Mouse (Mus musculus) layer of hippocampus, postnatal 36 days (tissue): ENCODE data around the gene Slc46a3. TPM values are rescaled to one million over a fixed set of nuclear protein-coding genes. Genes with fewer than 3 reads are reported as not detected.

ENCODE experiments used
- DNase-seq, 2 experiments: peaks; one replicate each; pipeline ENCODE4 v3.0.0; 2022
- total RNA-seq, 2 experiments: library from RNA; stranded (reverse); gene quantifications; 2 replicates each; pipeline ENCODE4 v1.2.3; 2021

The Slc46a3 gene
- total RNA-seq, 2 experiments from 2014 or later: 6.7 to 7.8 TPM

- no peak for DNase-seq
These were observed 1.0 kb upstream of the Slc46a3 start for GRCm38 (mm10) chr5:147895436-147896198.

DNA sequence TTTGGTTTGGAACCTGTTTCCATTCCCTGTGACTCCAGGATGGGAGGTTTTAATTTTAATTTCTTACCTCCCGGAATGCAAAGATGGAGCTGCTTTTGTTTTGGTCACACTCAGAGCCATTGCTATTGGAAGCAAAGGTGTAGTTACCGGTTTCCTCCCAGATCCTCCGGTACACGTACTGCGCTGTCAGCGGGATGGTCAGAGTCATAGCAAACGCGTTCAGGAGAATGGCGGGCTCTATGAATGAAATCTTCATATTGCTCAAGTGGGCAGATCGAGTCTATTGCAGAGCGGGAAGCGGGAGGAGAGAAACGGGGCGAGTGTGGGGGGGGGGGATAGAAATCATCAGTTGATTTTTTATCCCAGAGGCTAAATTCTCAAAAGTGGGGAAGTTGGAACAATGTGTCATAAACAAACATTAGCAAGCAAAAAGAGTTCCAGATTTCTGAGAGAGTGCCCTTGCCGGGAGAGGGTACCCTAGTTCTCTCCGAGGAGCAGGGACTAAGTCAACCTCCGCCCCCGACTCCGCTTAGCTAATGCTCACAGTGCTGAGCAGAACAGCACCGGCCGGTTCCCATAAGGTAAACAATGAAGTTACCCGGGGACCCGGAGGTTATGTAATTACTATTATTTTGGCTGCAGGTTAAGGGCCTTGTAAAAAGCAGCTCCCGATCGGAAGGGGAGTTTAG lies 705 bp downstream of the Slc46a3 start:
- DNase-seq: peak in 1 of 2 experiments; percentile 24

- no peak for DNase-seq
These were observed 1.5 kb downstream of the Slc46a3 start for GRCm38 (mm10) chr5:147893143-147893542.

GRCm38 (mm10) chr5:147892735-147893134 lies 1.9 kb downstream of the Slc46a3 start:
- no peak for DNase-seq

GRCm38 (mm10) chr5:147888313-147889297 lies 6.0 kb downstream of the Slc46a3 start:
- no peak for DNase-seq

DNA sequence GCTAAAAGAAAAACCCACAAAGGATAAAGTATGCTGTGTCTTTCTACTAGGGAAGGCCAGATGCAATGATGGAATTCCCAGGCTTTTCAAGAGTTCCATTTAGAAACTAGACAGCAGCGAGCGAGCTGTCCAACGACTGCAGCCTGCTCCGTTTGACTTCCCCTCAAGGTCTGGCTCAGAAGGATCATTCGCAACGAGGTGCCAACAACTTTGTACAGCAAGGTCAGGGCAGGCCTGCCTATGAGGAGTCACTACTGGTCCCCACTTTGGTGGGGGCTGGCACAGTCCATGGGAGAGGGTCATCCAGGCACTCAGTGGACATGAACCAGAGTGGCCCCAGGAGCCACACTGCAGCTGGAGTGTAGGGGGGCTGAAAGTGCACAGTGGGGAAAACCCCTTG lies 11.0 kb downstream of the Slc46a3 start:
- DNase-seq: no peak

- no peak for DNase-seq
These were observed 14.5 kb downstream of the Slc46a3 start for GRCm38 (mm10) chr5:147879971-147880682.

GRCm38 (mm10) chr5:147877520-147877919 lies 17.1 kb downstream of the Slc46a3 start:
- DNase-seq: no peak

DNA sequence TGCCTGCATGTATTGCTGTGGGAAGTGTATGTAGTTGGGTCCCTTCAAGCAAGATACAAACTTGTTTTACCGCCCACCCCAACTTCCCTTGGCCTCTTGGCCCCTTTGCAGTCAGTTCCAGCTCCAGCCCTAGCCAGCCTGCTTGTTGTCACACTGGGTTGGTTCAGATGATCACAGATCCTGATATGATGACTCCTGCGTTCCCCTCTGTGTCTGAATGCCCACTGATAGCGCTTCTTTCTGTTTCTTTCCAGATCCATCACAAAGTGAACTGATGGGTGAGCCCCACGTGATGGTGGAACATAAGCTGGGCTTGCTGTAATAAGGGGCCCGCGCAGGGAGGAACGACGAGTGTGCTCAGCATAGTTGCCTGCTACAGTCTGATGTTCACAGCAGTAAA lies 19.4 kb downstream of the Slc46a3 start:
- DNase-seq: no peak

DNA sequence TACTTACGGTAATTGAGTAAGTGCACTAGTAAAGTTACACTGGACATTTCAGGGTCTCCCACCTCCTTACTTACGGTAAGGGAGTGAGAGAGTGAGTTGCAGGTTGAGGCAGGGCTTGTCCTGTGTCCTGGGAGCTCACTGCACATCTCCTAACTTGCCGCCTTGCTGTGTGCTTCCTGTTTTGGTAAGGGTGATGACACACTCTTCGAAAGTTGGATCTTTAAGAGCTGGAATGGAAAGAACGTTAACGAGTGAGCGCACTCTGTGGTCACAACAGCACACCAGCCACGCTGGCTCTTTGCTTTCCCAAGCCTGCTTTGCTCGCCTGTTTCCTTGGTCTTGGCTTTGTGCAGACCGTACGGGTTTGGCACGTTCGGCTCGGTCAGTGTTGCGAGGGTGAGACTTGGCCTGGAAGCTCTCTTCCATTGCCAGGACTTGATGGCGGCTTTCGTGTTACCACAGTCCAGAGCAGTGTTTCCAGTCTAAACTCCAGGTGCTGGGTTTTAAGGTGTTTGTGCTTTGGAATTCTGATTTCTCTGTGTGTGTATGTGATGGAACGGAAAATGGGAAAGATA lies 20.0 kb downstream of the Slc46a3 start:
- no peak for DNase-seq

- no peak for DNase-seq
These were observed 23.4 kb downstream of the Slc46a3 start for GRCm38 (mm10) chr5:147871091-147871820.

DNA sequence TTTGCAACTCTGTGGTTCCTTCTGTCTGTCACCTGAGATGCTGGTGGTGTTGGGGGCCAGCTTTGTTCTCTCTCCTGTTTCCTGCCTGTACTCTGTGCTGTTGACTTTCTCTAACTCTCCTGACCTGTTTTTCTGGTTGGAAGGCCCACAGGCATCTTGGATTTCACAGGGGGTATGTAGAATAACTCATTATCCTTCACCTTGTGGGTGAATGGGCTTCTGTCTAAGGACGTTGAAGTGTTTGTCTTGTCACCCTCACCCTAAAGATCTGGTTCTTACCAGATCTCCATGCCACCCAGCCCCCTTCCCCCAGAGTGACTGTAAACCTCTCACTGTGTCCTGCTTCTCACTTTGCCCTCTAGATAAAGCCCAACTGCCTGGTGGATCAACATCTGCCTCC lies 24.3 kb downstream of the Slc46a3 start:
- no peak for DNase-seq

DNA sequence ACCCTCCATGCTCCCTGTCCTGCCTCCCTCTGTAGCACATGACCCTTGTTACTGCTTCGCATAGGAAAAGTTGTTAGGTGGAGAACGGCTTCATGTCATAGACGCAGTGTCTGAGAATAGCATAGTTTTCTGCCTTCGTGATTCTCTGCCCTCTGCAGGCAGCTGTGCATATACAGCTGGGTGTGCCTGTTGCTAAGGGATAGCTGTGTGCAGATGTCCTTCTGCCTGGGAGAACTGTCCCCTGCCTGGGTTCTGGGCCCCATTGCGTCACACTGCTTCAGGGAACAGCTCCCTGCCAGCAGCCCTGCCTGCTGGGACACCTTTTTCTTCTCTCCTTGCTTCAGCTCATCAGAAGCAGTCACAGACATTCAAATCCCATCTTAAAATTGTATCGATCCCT lies 25.0 kb downstream of the Slc46a3 start:
- no peak for DNase-seq

- no peak for DNase-seq
These were observed 25.9 kb downstream of the Slc46a3 start for GRCm38 (mm10) chr5:147868674-147869073.

GRCm38 (mm10) chr5:147860449-147861261 lies 34.0 kb downstream of the Slc46a3 start, which contains the start of gene Pomp:
Pomp (plus strand) TSS chr5:147860461.
- DNase-seq: peak; percentile 92

- no peak for DNase-seq
These were observed 34.6 kb downstream of the Slc46a3 start for GRCm38 (mm10) chr5:147860076-147860448.

DNA sequence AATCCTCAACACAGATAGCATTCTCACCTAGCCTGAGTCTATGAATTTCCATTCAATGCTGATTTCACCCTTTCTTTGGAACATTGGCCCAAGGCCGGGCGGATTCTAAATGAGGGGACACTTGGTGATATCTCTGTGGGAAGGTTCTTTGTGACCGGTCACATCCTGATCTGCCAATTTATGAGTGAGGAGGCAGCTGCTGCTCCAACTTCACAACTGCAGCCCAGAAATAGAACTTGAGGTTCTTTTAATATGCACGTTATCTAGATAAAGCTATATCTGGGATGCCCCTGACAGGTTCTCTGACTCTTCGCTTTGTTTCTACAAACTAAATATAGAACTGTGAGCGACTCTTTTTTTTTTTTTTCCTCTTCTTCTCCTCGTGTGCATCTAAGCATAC lies 44.4 kb downstream of the Slc46a3 start:
- no peak for DNase-seq

DNA sequence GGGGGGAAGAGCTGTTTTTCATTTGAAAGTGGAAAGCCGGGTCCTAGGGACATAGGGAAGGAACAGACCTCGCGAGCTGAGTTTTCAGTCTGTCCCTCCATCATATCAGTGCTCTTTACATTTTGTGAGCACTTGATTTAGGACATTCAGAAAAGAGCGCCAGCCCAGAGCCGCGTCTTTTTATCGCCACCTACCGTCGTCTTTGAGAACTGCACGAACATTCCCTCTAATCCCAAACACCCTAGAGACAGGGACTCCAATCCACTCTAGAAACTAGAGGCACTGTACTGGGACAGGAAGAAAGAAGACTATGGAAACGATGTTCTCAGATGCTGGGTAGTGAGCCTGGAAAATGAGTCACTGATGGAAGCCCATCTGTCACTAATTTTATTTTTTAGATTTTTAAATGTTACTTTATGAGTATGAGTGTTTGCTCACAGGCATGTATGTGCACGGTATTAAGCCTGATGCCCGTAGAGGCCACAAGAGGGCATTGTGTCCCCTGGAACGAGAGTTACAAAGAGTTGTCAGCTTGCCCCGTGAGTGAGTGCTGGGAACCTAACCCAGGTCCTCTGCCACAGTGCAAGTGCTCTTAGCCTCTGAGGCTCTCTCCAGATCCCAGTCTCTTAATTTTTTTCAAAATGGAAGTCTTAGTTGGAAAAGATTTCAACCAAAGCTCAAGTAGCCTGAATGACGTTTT lies 46.3 kb downstream of the Slc46a3 start:
- DNase-seq: peak; percentile 59 to 68

DNA sequence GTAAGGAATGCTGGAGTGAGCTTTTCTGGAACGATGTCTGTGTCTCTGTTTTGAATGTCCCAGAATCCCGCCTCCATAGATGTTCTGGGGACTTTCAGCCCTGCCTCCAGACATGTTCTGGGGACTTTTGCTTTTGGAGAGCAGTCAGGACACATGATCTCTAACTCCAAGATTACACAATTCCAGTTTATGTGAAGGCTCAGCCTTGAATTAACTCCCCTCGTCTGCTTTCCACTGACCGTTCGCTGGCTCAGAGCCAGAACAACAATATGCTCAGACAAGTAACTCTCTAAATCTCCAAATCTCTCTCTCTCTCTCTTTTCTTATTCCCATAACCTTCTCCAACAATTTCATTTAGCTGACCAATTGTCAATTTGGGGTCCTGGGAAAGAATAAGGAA lies 47.3 kb downstream of the Slc46a3 start:
- DNase-seq: no peak
